Mouse (Mus musculus): ENCODE results near the gene Nrxn3. TPM values are rescaled to one million over a fixed set of nuclear protein-coding genes. Genes with fewer than 3 reads are reported as not detected.

Nrxn3 gene
- polyA plus RNA-seq, 1 experiment from 2014 or later = 5.2 TPM

DNA sequence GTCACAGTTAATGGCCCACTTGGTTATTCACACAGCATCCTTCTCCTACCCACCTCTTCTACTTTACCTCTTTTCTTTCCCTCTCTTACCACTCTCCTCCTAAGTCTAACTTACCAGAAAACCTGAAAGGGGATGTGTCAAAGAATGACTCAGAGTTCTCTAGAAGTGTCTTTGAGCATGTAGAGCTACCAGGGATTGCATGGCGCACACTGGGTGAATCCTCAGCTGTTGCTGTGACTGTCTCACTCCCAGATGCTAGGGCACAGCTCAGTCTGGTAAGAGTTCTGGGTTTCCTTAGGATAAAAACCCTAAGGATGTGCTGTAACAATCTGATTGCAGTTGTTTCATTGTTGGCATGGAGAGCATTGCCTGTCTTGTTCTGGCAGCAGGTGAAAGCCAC lies 108.2 kb downstream of the Nrxn3 start:
- 92% methylated on average over 1 of the region's 1 CpGs for WGBS
- H3K4me3 ChIP-seq (ENCODE audit: low read length) = no peak overlapping the region
- H3K27me3 ChIP-seq (ENCODE audit: control insufficient read depth, insufficient read depth, low read length) = no peaks in the 10 kb centered on the region
- H3K4me1 ChIP-seq (ENCODE audit: control insufficient read depth, insufficient read depth, low read length) = no peaks in the 10 kb centered on the region
- no peak overlapping the region for H3K4me2 ChIP-seq (replicated peaks; ENCODE audit: low read depth, low read length)
- no peak overlapping the region for H3K9ac ChIP-seq (ENCODE audit: low read depth, low read length)
- H3K36me3 ChIP-seq (ENCODE audit: control insufficient read depth, insufficient read depth, low read length) = no peaks in the 10 kb centered on the region
- no peak overlapping the region for H3K27ac ChIP-seq (ENCODE audit: low read depth, low read length)
- ATAC-seq (ENCODE audit: low FRiP score, low TSS enrichment) = no peak
- no peaks in the 10 kb centered on the region for H3K9me3 ChIP-seq (ENCODE audit: control insufficient read depth, low read length)

DNA sequence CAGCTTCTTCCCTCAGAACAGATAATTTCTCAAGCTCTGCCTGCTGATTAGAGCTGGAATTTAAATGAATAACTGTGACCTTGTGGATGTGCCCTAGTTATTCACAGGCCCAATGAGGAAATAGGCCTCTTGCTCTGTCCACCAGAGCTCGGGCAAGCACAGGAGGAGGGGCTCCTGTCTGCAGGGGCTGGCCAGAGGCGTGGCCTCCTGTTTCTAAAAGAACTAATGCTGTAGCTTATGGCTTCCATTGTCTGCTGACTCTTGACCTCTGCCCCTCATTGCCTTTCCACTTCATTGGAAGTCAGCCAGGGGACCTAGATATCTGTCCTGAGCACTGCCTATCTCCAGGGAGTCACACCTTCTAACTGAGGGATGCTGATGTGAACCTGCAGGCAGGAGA lies 113.1 kb downstream of the Nrxn3 start:
- no peak overlapping the region for H3K4me2 ChIP-seq (replicated peaks; ENCODE audit: low read depth, low read length)
- no peaks in the 10 kb centered on the region for H3K36me3 ChIP-seq (ENCODE audit: control insufficient read depth, insufficient read depth, low read length)
- 20% methylated on average over 2 of the region's 2 CpGs for WGBS
- no peak overlapping the region for H3K9ac ChIP-seq (ENCODE audit: low read depth, low read length)
- H3K27ac ChIP-seq (ENCODE audit: low read depth, low read length) = no peak overlapping the region
- no peaks in the 10 kb centered on the region for H3K4me1 ChIP-seq (ENCODE audit: control insufficient read depth, insufficient read depth, low read length)
- H3K4me3 ChIP-seq (ENCODE audit: low read length) = no peak overlapping the region
- H3K27me3 ChIP-seq (ENCODE audit: control insufficient read depth, insufficient read depth, low read length) = no peaks in the 10 kb centered on the region
- no peaks in the 10 kb centered on the region for H3K9me3 ChIP-seq (ENCODE audit: control insufficient read depth, low read length)
- no peak for ATAC-seq (ENCODE audit: low FRiP score, low TSS enrichment)

DNA sequence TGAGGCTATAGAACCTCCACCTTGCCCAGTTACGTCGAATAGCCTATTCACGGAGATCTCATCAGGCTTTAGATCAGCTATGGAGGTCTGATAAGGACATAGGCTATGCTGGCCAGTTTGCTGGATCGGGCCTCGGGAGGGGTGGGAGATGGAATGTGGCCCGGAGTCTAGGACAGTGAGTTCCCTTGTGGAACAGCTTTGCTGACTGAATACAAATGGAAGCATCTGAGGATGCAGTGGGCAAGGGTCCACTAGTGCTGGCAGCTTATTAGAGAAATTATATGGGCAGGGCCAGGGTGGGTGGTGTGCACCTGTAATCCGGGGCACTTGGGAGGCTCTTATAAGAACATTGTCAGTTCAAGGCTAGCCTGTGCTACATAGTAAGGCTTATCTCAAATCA lies 117.0 kb downstream of the Nrxn3 start:
- H3K4me1 ChIP-seq (ENCODE audit: control insufficient read depth, insufficient read depth, low read length) = no peaks in the 10 kb centered on the region
- H3K9me3 ChIP-seq (ENCODE audit: control insufficient read depth, low read length) = no peaks in the 10 kb centered on the region
- H3K4me2 ChIP-seq (replicated peaks; ENCODE audit: low read depth, low read length) = no peak overlapping the region
- WGBS = 92% methylated on average over 7 of the region's 7 CpGs
- no peaks in the 10 kb centered on the region for H3K27me3 ChIP-seq (ENCODE audit: control insufficient read depth, insufficient read depth, low read length)
- H3K27ac ChIP-seq (ENCODE audit: low read depth, low read length) = no peak overlapping the region
- no peak for ATAC-seq (ENCODE audit: low FRiP score, low TSS enrichment)
- no peak overlapping the region for H3K9ac ChIP-seq (ENCODE audit: low read depth, low read length)
- no peak overlapping the region for H3K4me3 ChIP-seq (ENCODE audit: low read length)
- H3K36me3 ChIP-seq (ENCODE audit: control insufficient read depth, insufficient read depth, low read length) = no peaks in the 10 kb centered on the region

DNA sequence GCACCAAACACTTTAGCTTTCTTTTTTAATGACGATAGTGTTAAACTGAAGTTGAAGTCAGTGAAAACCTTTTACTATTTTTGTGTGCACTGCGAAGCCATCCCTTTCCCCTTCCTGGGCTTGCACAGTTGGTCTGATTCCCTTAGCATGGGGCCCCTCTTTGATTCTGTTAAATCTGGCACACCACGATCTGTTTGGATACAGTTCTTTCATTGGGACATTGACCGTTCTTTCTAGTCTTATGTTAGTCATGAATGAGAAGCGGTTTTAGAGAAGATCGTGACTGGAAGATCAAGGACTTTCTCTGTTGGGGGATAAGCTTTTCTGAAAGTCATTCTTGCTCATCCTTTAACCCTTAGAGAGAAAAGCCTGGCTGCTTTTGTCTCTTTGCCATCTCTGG lies 118.7 kb downstream of the Nrxn3 start:
- Histone ChIP-seq H3K36me3 (ENCODE audit: control insufficient read depth, insufficient read depth, low read length) (no peaks in the 10 kb centered on the region), H3K4me3 (ENCODE audit: low read length) (no peak overlapping the region), H3K9ac (ENCODE audit: low read depth, low read length) (no peak overlapping the region), H3K4me1 (ENCODE audit: control insufficient read depth, insufficient read depth, low read length) (no peaks in the 10 kb centered on the region), H3K27me3 (ENCODE audit: control insufficient read depth, insufficient read depth, low read length) (no peaks in the 10 kb centered on the region), H3K27ac (ENCODE audit: low read depth, low read length) (no peak overlapping the region), H3K4me2 (replicated peaks; ENCODE audit: low read depth, low read length) (no peak overlapping the region), H3K9me3 (ENCODE audit: control insufficient read depth, low read length) (no peaks in the 10 kb centered on the region)
- no peak for ATAC-seq (ENCODE audit: low FRiP score, low TSS enrichment)
- 86% methylated on average over 6 of the region's 6 CpGs for WGBS

DNA sequence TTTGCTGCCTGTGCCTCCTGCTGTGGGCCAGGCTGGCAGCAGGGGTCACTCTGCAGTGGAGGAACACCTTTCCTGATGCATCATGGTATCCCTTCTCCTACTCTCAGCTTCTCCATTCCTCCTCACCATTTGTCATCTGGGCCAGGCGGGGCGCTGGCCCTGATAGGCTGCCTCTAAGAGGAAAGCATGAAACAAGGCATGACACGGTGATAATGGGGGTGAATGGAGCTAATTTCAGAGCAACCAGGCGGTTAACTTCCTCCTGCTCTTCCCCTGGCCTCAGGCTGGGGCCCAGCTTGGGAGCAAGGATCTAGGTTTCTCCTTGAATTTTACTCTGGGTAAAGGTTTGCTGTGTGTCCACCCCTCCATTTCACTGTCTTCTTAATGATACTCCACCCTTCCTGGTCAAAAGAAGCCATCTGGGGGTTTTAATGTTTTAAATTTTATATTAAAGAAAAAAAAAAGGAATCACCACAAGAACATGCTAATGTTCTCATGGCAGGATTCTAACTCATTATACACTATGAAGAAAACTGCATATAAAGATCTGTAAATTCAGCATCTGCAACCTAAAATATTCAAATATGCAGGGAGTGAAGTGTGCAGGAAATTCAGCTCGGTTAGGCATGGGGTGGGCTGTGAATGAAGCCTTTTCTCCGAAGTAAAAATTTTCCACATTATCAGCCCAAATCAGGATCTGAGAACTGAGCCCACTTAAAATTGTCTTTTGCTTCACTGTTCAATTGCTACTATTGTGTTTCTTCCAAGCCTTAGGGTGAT lies 127.9 kb downstream of the Nrxn3 start:
- 41% methylated on average over 6 of the region's 6 CpGs for WGBS
- Histone ChIP-seq H3K9me3 (ENCODE audit: control insufficient read depth, low read length) (no peaks in the 10 kb centered on the region), H3K4me1 (ENCODE audit: control insufficient read depth, insufficient read depth, low read length) (no peaks in the 10 kb centered on the region), H3K27me3 (ENCODE audit: control insufficient read depth, insufficient read depth, low read length) (no peaks in the 10 kb centered on the region), H3K9ac (ENCODE audit: low read depth, low read length) (no peak overlapping the region), H3K36me3 (ENCODE audit: control insufficient read depth, insufficient read depth, low read length) (no peaks in the 10 kb centered on the region), H3K4me2 (replicated peaks; ENCODE audit: low read depth, low read length) (no peak overlapping the region), H3K4me3 (ENCODE audit: low read length) (no peak overlapping the region), H3K27ac (ENCODE audit: low read depth, low read length) (no peak overlapping the region)
- ATAC-seq (ENCODE audit: low FRiP score, low TSS enrichment) = no peak

GRCm38 (mm10) chr12:88854039-88854438 lies 131.4 kb downstream of the Nrxn3 start:
- WGBS = 74% methylated on average over 4 of the region's 4 CpGs
- Histone ChIP-seq H3K4me3 (ENCODE audit: low read length) (no peak overlapping the region), H3K4me2 (replicated peaks; ENCODE audit: low read depth, low read length) (no peak overlapping the region), H3K9me3 (ENCODE audit: control insufficient read depth, low read length) (no peaks in the 10 kb centered on the region), H3K27me3 (ENCODE audit: control insufficient read depth, insufficient read depth, low read length) (no peaks in the 10 kb centered on the region), H3K27ac (ENCODE audit: low read depth, low read length) (no peak overlapping the region), H3K9ac (ENCODE audit: low read depth, low read length) (no peak overlapping the region), H3K36me3 (ENCODE audit: control insufficient read depth, insufficient read depth, low read length) (no peaks in the 10 kb centered on the region), H3K4me1 (ENCODE audit: control insufficient read depth, insufficient read depth, low read length) (no peaks in the 10 kb centered on the region)
- no peak for ATAC-seq (ENCODE audit: low FRiP score, low TSS enrichment)

- Histone ChIP-seq H3K9ac (ENCODE audit: low read depth, low read length) (no peak overlapping the region), H3K4me3 (ENCODE audit: low read length) (no peak overlapping the region), H3K27me3 (ENCODE audit: control insufficient read depth, insufficient read depth, low read length) (no peaks in the 10 kb centered on the region), H3K4me1 (ENCODE audit: control insufficient read depth, insufficient read depth, low read length) (no peaks in the 10 kb centered on the region), H3K9me3 (ENCODE audit: control insufficient read depth, low read length) (no peaks in the 10 kb centered on the region), H3K27ac (ENCODE audit: low read depth, low read length) (no peak overlapping the region), H3K4me2 (replicated peaks; ENCODE audit: low read depth, low read length) (no peak overlapping the region), H3K36me3 (ENCODE audit: control insufficient read depth, insufficient read depth, low read length) (no peaks in the 10 kb centered on the region)
- no peak for ATAC-seq (ENCODE audit: low FRiP score, low TSS enrichment)
- WGBS = 87% methylated on average over 2 of the region's 2 CpGs
Observed at GRCm38 (mm10) chr12:88857701-88858100, 135.0 kb downstream of the Nrxn3 start.

- Histone ChIP-seq H3K4me1 (ENCODE audit: control insufficient read depth, insufficient read depth, low read length) (no peaks in the 10 kb centered on the region), H3K9me3 (ENCODE audit: control insufficient read depth, low read length) (no peaks in the 10 kb centered on the region), H3K4me2 (replicated peaks; ENCODE audit: low read depth, low read length) (no peak overlapping the region), H3K27ac (ENCODE audit: low read depth, low read length) (no peak overlapping the region), H3K36me3 (ENCODE audit: control insufficient read depth, insufficient read depth, low read length) (no peaks in the 10 kb centered on the region), H3K9ac (ENCODE audit: low read depth, low read length) (no peak overlapping the region), H3K27me3 (ENCODE audit: control insufficient read depth, insufficient read depth, low read length) (no peaks in the 10 kb centered on the region), H3K4me3 (ENCODE audit: low read length) (no peak overlapping the region)
- no peak for ATAC-seq (ENCODE audit: low FRiP score, low TSS enrichment)
- 65% methylated on average over 6 of the region's 6 CpGs for WGBS
Observed at GRCm38 (mm10) chr12:88859456-88860345, 137.0 kb downstream of the Nrxn3 start.

- H3K4me3 ChIP-seq (ENCODE audit: low read length) = no peak overlapping the region
- WGBS = 62% methylated on average over 4 of the region's 4 CpGs
- no peak overlapping the region for H3K27ac ChIP-seq (ENCODE audit: low read depth, low read length)
- H3K9ac ChIP-seq (ENCODE audit: low read depth, low read length) = no peak overlapping the region
- H3K36me3 ChIP-seq (ENCODE audit: control insufficient read depth, insufficient read depth, low read length) = no peaks in the 10 kb centered on the region
- no peaks in the 10 kb centered on the region for H3K4me1 ChIP-seq (ENCODE audit: control insufficient read depth, insufficient read depth, low read length)
- no peaks in the 10 kb centered on the region for H3K9me3 ChIP-seq (ENCODE audit: control insufficient read depth, low read length)
- no peaks in the 10 kb centered on the region for H3K27me3 ChIP-seq (ENCODE audit: control insufficient read depth, insufficient read depth, low read length)
- no peak overlapping the region for H3K4me2 ChIP-seq (replicated peaks; ENCODE audit: low read depth, low read length)
- no peak for ATAC-seq (ENCODE audit: low FRiP score, low TSS enrichment)
Observed at GRCm38 (mm10) chr12:88860397-88860796, 137.7 kb downstream of the Nrxn3 start.

Data from kidney, embryonic 14.5 days (tissue).